Comparison of ENCODE assay signal across 21 mouse cellular contexts in the genomic region with DNA sequence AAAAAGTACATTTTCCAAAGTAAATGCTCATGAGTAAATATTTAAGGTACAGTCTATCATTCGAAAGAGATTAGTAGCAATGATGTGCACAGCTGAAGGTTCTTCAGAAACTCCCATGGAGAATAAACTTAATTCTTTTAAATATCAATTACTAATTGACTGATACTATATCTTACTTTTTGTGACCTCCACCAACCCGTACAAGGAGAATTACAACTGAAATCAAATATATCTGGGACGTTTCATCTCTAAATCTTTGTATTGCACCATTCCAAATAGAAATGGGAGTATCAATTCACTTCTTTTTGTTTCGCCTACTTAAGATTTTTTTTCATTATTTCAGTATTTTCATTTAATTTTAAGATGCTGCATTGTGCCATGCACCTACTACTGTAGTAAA. TPM values are rescaled to one million over a fixed set of nuclear protein-coding genes. Genes with fewer than 3 reads are reported as not detected.
"Had no signal": no experiment of that assay in that cellular context is flagged by ENCODE, and none has a peak within 500 bp of the region (broad histone marks: within the 10 kb centered on the region; RNA-seq: fewer than 3 reads in every experiment).

Gene Amy2a3, minus strand, starts transcription at position 101 of the 400 bp plus-strand sequence.

RNA-seq across cellular contexts. Expression of gene Amy2a3, which starts in this region (rescaled TPM):
- polyA plus RNA-seq: heart, adult 2 months; heart, embryonic 10.5 days; heart, embryonic 11.5 days; heart, embryonic 12.5 days; heart, embryonic 13.5 days; heart, embryonic 14.5 days; heart, postnatal 0 days; hindbrain, embryonic 10.5 days; hindbrain, embryonic 11.5 days; hindbrain, embryonic 12.5 days; hindbrain, embryonic 13.5 days; hindbrain, embryonic 14.5 days; hindbrain, embryonic 15.5 days; hindbrain, embryonic 16.5 days; hindbrain, postnatal 0 days; inflammation-experienced regulatory T-cells, adult 6 months; kidney, adult 2 months; kidney, embryonic 14.5 days; kidney, embryonic 16.5 days; kidney, postnatal 0 days; large intestine, adult 2 months had no signal
